17 mouse cellular contexts compared by ENCODE assay signal in the genomic region with DNA sequence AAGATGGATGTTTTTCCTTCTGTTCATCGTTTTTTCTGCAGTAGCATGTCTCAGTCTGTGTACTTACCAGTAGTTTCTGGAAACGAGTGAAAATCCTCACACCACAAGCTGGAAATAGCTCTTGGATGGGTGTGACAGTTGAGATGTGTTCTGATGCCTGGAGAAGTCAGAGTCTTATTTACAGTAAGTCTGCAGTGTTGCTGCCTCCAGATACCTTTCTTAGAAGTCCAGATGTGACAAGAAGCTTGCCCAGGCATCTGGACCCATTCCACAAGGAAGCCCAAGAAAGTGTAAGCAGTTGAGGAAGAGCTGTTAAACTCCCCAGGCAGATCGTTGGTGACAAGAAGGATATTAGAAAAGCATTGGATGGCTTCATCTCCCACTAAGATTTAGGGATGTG.
A peak's percentile ranks its signal among the peaks of the same experiment; 100 is the strongest.
DNase-seq lines count a peak whose midpoint lies in the region; ATAC-seq and TF ChIP-seq lines count a peak whose summit lies in the region.
"Had no signal": no experiment of that assay in that cellular context is flagged by ENCODE, and none has a peak within 500 bp of the region (broad histone marks: within the 10 kb centered on the region; RNA-seq: fewer than 3 reads in every experiment).

No protein-coding gene starts in this region.

- no peaks in the 10 kb centered on the region for H3K9me3 ChIP-seq in intestine, embryonic 16.5 days (ENCODE audit: control insufficient read depth, low read length)
- H3K9me3 ChIP-seq in intestine, postnatal 0 days (ENCODE audit: control insufficient read depth): no peaks in the 10 kb centered on the region
- H3K9me3 ChIP-seq in E14TG2a.4 (ENCODE audit: low read length): no peaks in the 10 kb centered on the region
- no peaks in the 10 kb centered on the region for H3K9me3 ChIP-seq in ES-Bruce4 (replicated peaks; ENCODE audit: control insufficient read depth, insufficient read depth, low read length, poor library complexity, severe bottlenecking)
- H3K9me3 ChIP-seq: embryonic facial prominence, embryonic 12.5 days; forebrain, embryonic 10.5 days; heart, embryonic 13.5 days; midbrain, embryonic 12.5 days had no signal

- TF ChIP-seq POLR2A in ES-Bruce4 (IDR thresholded peaks at IDR 0.05; ENCODE audit: insufficient read depth, low read length) (no peak), myocyte (IDR thresholded peaks at IDR 0.05; ENCODE audit: insufficient read length, low read depth) (no peak)

- H3K4me1 ChIP-seq in intestine, embryonic 16.5 days (ENCODE audit: control insufficient read depth, insufficient read depth, low read length): peaks cover 26% of the 10 kb centered on the region
- H3K4me1 ChIP-seq in intestine, postnatal 0 days (replicated peaks; ENCODE audit: control insufficient read depth, insufficient read depth, low read length): peaks cover 6% of the 10 kb centered on the region; the same call in 1 of the 2 replicates
- H3K4me1 ChIP-seq in E14TG2a.4 (replicated peaks; ENCODE audit: low read depth, low read length) (peaks cover 93% of the 10 kb centered on the region), ES-Bruce4 (ENCODE audit: control insufficient read depth, insufficient read depth, low read length) (peaks cover 15% of the 10 kb centered on the region)

- no peaks in the 10 kb centered on the region for H3K27me3 ChIP-seq in intestine, embryonic 16.5 days (replicated peaks; ENCODE audit: control insufficient read depth, insufficient read depth, low read length)
- H3K27me3 ChIP-seq in intestine, postnatal 0 days (replicated peaks; ENCODE audit: control insufficient read depth, insufficient read depth, low read length): no peaks in the 10 kb centered on the region
- H3K27me3 ChIP-seq in E14TG2a.4 (ENCODE audit: insufficient read depth, low read length) (no peaks in the 10 kb centered on the region), ES-Bruce4 (ENCODE audit: control insufficient read depth, insufficient read depth, low read length, poor library complexity, severe bottlenecking) (no peaks in the 10 kb centered on the region), myocyte (ENCODE audit: control insufficient read depth, insufficient read depth, insufficient read length) (no peaks in the 10 kb centered on the region)
- H3K27me3 ChIP-seq: embryonic facial prominence, embryonic 12.5 days; heart, embryonic 13.5 days; midbrain, embryonic 12.5 days had no signal

- no peak overlapping the region for H3ac ChIP-seq in myocyte (ENCODE audit: control insufficient read depth, insufficient read length)

- no peak for TF ChIP-seq CTCF in intestine, postnatal 0 days (IDR thresholded peaks at IDR 0.05; ENCODE audit: low read depth)
- TF ChIP-seq CTCF in E14TG2a.4 (conservative IDR thresholded peaks at IDR 0.05; ENCODE audit: low read length) (no peak), ES-Bruce4 (IDR thresholded peaks at IDR 0.05; ENCODE audit: low read depth, low read length) (no peak)

- no peak for DNase-seq in adrenal gland, postnatal 10 days
- DNase-seq in cerebellum, postnatal 14 days: no peak
- DNase-seq: adrenal gland, postnatal 14 days; cerebellum, adult 18-20 months; heart, postnatal 4 days; kidney, adult 18-20 months; kidney, postnatal 25 days; lung, adult 2 months had no signal

- H3K9ac ChIP-seq in intestine, embryonic 16.5 days (ENCODE audit: low read depth, low read length): no peak overlapping the region
- H3K9ac ChIP-seq in intestine, postnatal 0 days (ENCODE audit: low read depth, low read length): no peak overlapping the region
- peak overlapping the region; percentile 27 for H3K9ac ChIP-seq in ES-Bruce4 (ENCODE audit: low read depth, poor library complexity, severe bottlenecking)
- H3K9ac ChIP-seq: midbrain, embryonic 12.5 days had no signal

- H3K4me2 ChIP-seq in intestine, embryonic 16.5 days (ENCODE audit: low read depth, low read length): no peak overlapping the region
- no peak overlapping the region for H3K4me2 ChIP-seq in intestine, postnatal 0 days (replicated peaks; ENCODE audit: low read depth)
- peak overlapping the region; percentile 74 for H3K4me2 ChIP-seq in myocyte (ENCODE audit: low read depth)

- TF ChIP-seq EP300 in ES-Bruce4 (IDR thresholded peaks at IDR 0.05; ENCODE audit: insufficient read depth, low read depth, low read length): no peak

- H3K36me3 ChIP-seq in intestine, embryonic 16.5 days (ENCODE audit: control insufficient read depth, insufficient read depth, low read length): no peaks in the 10 kb centered on the region
- H3K36me3 ChIP-seq in intestine, postnatal 0 days (ENCODE audit: control insufficient read depth, insufficient read depth): no peaks in the 10 kb centered on the region
- H3K36me3 ChIP-seq in E14TG2a.4 (ENCODE audit: insufficient read depth, low read length) (no peaks in the 10 kb centered on the region), ES-Bruce4 (ENCODE audit: control insufficient read depth, insufficient read depth, low read length, poor library complexity, severe bottlenecking) (no peaks in the 10 kb centered on the region), myocyte (ENCODE audit: control insufficient read depth, insufficient read depth) (no peaks in the 10 kb centered on the region)
- H3K36me3 ChIP-seq: embryonic facial prominence, embryonic 12.5 days; forebrain, embryonic 10.5 days; heart, embryonic 13.5 days; midbrain, embryonic 12.5 days had no signal

- 16% methylated on average over 3 of the region's 3 CpGs for WGBS in intestine, embryonic 16.5 days
- WGBS in intestine, postnatal 0 days: 14% methylated on average over 3 of the region's 3 CpGs

- no peaks in the 10 kb centered on the region for H3K79me2 ChIP-seq in myocyte (ENCODE audit: control insufficient read depth, insufficient read depth)

- peak overlapping the region; percentile 46 for H3K27ac ChIP-seq in intestine, embryonic 16.5 days (ENCODE audit: low read length)
- no peak overlapping the region for H3K27ac ChIP-seq in intestine, postnatal 0 days (ENCODE audit: low read depth, low read length)
- H3K27ac ChIP-seq in ES-Bruce4 (ENCODE audit: insufficient read depth, low read length): peak overlapping the region; percentile 99
- H3K27ac ChIP-seq: heart, embryonic 13.5 days had no signal

- H3K4me3 ChIP-seq in intestine, embryonic 16.5 days (ENCODE audit: low read length): no peak overlapping the region
- H3K4me3 ChIP-seq in intestine, postnatal 0 days (ENCODE audit: low read depth, low read length): no peak overlapping the region
- H3K4me3 ChIP-seq in E14TG2a.4 (replicated peaks; ENCODE audit: low read length) (peak overlapping the region; percentile 67), ES-Bruce4 (ENCODE audit: low read depth, low read length) (no peak overlapping the region), myocyte (no peak overlapping the region)
- H3K4me3 ChIP-seq: embryonic facial prominence, embryonic 12.5 days; midbrain, embryonic 12.5 days had no signal

- ATAC-seq in intestine, embryonic 16.5 days: no peak
- ATAC-seq in intestine, postnatal 0 days: no peak

TF ChIP-seq in myocyte, 11 proteins besides CTCF, POLR2A, EP300 and RAD21:
- TF ChIP-seq SRF (IDR thresholded peaks at IDR 0.05; ENCODE audit: control insufficient read depth, insufficient read length, low read depth) (no peak), REST (IDR thresholded peaks at IDR 0.05; ENCODE audit: insufficient read depth, insufficient read length) (no peak), USF1 (IDR thresholded peaks at IDR 0.05; ENCODE audit: low read depth) (no peak), E2F4 (IDR thresholded peaks at IDR 0.05; ENCODE audit: insufficient read depth) (no peak), POLR2AphosphoS2 (IDR thresholded peaks at IDR 0.05; ENCODE audit: insufficient read length, low read depth) (no peak), MYOD1 (IDR thresholded peaks at IDR 0.05; ENCODE audit: control insufficient read depth in 1 of 3, insufficient read length in 2 of 3, low read depth in 2 of 3) (no peak), TCF12 (IDR thresholded peaks at IDR 0.05; ENCODE audit: insufficient read depth, poor library complexity, severe bottlenecking) (no peak), MYOG (IDR thresholded peaks at IDR 0.05; ENCODE audit: control insufficient read depth in 1 of 3, insufficient read depth in 1 of 3, insufficient read length in 2 of 3, low read depth in 2 of 3) (no peak), TCF3 (IDR thresholded peaks at IDR 0.05; ENCODE audit: insufficient read length, low read depth) (no peak), MAX (IDR thresholded peaks at IDR 0.05; ENCODE audit: low read depth) (no peak)
